Mouse (Mus musculus) heart, embryonic 13.5 days (tissue): ENCODE measurements around the gene Cyp2f2. TPM values are rescaled to one million over a fixed set of nuclear protein-coding genes. Genes with fewer than 3 reads are reported as not detected.

Source experiments
- ATAC-seq: fragments of 200-750 bp; cut with Nextera tagmentation; 2 replicates; pipeline ENCODE4 v1.8.0; 2017; ENCODE audit warnings: moderate TSS enrichment; ENCODE audit not compliant: insufficient number of reproducible peaks, low FRiP score, low TSS enrichment; ENCODE audit errors: extremely low read depth
- H3K27ac ChIP-seq: fragments of 300-500 bp; sonication (generic); replicated peaks from 2 replicates; pipeline ENCODE4 v1.5.1; 2015; ENCODE audit warnings: moderate library complexity, mild to moderate bottlenecking, inconsistent platforms
- H3K27me3 ChIP-seq: fragments of 300-500 bp; sonication (generic); replicated peaks from 2 replicates; pipeline ENCODE4 v1.6.1; 2015; ENCODE audit warnings: mild to moderate bottlenecking, inconsistent platforms
- H3K36me3 ChIP-seq: fragments of 300-500 bp; sonication (generic); 2 replicates; pipeline ENCODE4 v1.6.1; 2015; ENCODE audit warnings: mild to moderate bottlenecking, inconsistent platforms
- H3K4me1 ChIP-seq: fragments of 300-500 bp; sonication (generic); 2 replicates; pipeline ENCODE4 v1.6.1; 2015; ENCODE audit warnings: inconsistent platforms
- H3K4me2 ChIP-seq: fragments of 300-500 bp; sonication (generic); 2 replicates; pipeline ENCODE4 v1.6.1; 2015; ENCODE audit warnings: inconsistent platforms, mild to moderate bottlenecking, moderate library complexity
- H3K4me3 ChIP-seq: fragments of 300-500 bp; sonication (generic); 2 replicates; pipeline ENCODE4 v1.5.1; 2015; ENCODE audit warnings: moderate library complexity, mild to moderate bottlenecking, inconsistent platforms
- H3K9ac ChIP-seq: fragments of 300-500 bp; sonication (generic); 2 replicates; pipeline ENCODE4 v1.6.1; 2015; ENCODE audit warnings: inconsistent platforms, mild to moderate bottlenecking, moderate library complexity
- H3K9me3 ChIP-seq: fragments of 300-500 bp; sonication (generic); 2 replicates; pipeline ENCODE4 v1.6.1; 2016; ENCODE audit warnings: inconsistent platforms
- WGBS: fragments of 180-500 bp; shearing (Covaris S2); methylation state at CpG from one replicate; pipeline ENCODE4 v1.1.7; 2015; ENCODE audit warnings: mixed read lengths; 5-methylcytosine and 5-hydroxymethylcytosine counted together
- microRNA-seq: library from miRNA; unstranded; fragments of <30 nt; microRNA quantifications from one replicate; pipeline ENCODE4, GENCODE M21; 2016
- polyA plus RNA-seq: library from polyadenylated mRNA; unstranded; fragments of >200 nt; fragmentation: Nextera tagmentation; extraction: Ambion mirVana; gene quantifications from 2 replicates; pipeline ENCODE4 v1.2.1, GENCODE M21; 2015

Cyp2f2 gene
- polyA plus RNA-seq, 1 experiment from 2014 or later = not detected

GRCm38 (mm10) chr7:27180036-27180435 lies 60.3 kb downstream of the Cyp2f2 start:
- 0 out of 2 replicates have a peak overlapping the region, but pooled peaks have one; percentile 7 for H3K9ac ChIP-seq
- peak overlapping the region; percentile 81; the same call in 1 of the 2 replicates for H3K27ac ChIP-seq

DNA sequence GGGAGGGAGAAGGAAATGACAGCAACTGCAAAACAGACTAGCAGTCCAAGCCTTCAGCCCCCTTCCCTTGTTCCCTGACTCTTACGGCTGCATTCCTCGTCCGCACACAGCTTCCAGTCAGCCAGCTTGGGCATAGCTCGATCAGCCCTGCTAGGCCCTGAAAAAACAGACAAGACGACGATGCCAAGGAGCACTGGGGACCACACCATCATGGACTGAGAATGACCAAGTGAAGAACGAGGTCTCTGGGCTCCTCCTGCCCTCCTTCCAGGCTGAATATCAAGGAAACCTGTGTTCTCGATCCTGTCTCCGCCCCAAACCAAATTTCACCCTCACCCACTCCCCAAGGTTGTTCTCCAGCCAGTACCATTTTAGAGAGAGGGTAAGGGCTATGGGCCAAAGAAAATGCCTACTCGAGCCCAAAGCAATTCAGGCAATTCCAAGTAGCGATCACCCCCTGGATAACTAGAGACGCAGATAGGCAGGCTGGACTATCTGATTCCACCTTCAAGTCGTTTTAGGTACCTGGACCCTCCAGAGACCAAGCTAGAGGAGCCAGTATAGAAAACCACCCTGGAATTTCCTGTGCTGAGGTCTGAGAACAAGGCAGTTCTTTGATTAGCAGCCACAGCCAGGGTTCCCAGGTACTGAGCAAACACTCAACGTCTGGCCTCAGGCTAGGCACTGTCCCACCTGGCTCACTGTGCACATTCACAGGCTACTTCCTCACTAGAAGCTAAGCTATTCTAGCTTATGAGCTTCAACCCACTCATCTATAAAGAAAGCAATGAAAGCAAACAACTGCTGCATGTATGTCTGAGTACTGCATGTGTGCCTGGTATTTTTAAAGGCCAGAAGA lies 61.4 kb downstream of the Cyp2f2 start, which contains the start of the genes Gm21983 and Mia:
Gene Gm21983 (minus strand): TSS at position 250 of the 859 bp plus-strand sequence.
Gene Mia (minus strand): TSS at position 321 of the 859 bp plus-strand sequence.
- peak within 1 kb of the TSS; percentile 81; the same call in 1 of the 2 replicates for H3K27ac ChIP-seq
- H3K4me1 ChIP-seq = peaks cover 24% of the 10 kb centered on the region
- H3K9ac ChIP-seq = 0 out of 2 replicates have a peak within 1 kb of the TSS, but pooled peaks have one; percentile 7

More at GRCm38 (mm10) chr7:27180036-27180435, 60.3 kb downstream of the Cyp2f2 start:
- no peaks in the 10 kb centered on the region for H3K27me3 ChIP-seq
- H3K4me2 ChIP-seq = no peak overlapping the region
- H3K36me3 ChIP-seq = peaks cover 29% of the 10 kb centered on the region
- whole genome bisulfite sequencing = 61% methylated on average over 5 of the region's 5 CpGs
- ATAC-seq = no peak
- H3K4me1 ChIP-seq = peaks cover 24% of the 10 kb centered on the region
- 0 out of 2 replicates have a peak overlapping the region, but pooled peaks have one; percentile 82 for H3K4me3 ChIP-seq
- H3K9me3 ChIP-seq = no peaks in the 10 kb centered on the region

GRCm38 (mm10) chr7:27182498-27182897 lies 62.8 kb downstream of the Cyp2f2 start:
- H3K27ac ChIP-seq = no peak overlapping the region
- H3K4me1 ChIP-seq = peaks cover 24% of the 10 kb centered on the region
- H3K4me3 ChIP-seq = no peak overlapping the region
- no peak overlapping the region for H3K4me2 ChIP-seq
- no peak for ATAC-seq
- no peaks in the 10 kb centered on the region for H3K9me3 ChIP-seq
- peaks cover 44% of the 10 kb centered on the region for H3K36me3 ChIP-seq
- H3K9ac ChIP-seq = no peak overlapping the region
- H3K27me3 ChIP-seq = no peaks in the 10 kb centered on the region
- WGBS = 68% methylated on average over 1 of the region's 1 CpGs

More for the DNA sequence above, 61.4 kb downstream of the Cyp2f2 start, which contains the start of the genes Gm21983 and Mia:
- Histone ChIP-seq H3K27me3 (no peaks in the 10 kb centered on the region), H3K36me3 (peaks cover 30% of the 10 kb centered on the region), H3K9me3 (no peaks in the 10 kb centered on the region), H3K4me3 (0 out of 2 replicates have a peak within 1 kb of the TSS, but pooled peaks have one; percentile 82), H3K4me2 (no peak within 1 kb of the TSS)
- 56% methylated on average over 14 of the region's 14 CpGs for WGBS
- ATAC-seq = no peak

Small RNA genes lying within 50 kb of the gene (microRNA-seq; reads per million reads assigned to microRNA genes)
- not detected for gene Mir3101

Other genes starting within 250 kb of the Cyp2f2 start
- gene Cyp2a22, start 180.5 kb upstream of the Cyp2f2 start, polyA plus RNA-seq = not detected in 2 replicates
- not detected in 2 replicates for gene Cyp2a12, start 90.8 kb upstream of the Cyp2f2 start, polyA plus RNA-seq
- gene Cyp2t4, start 33.8 kb downstream of the Cyp2f2 start, polyA plus RNA-seq = 0.12 TPM in 1 of 2 replicates, not detected in the other
- gene Egln2, start 46.9 kb downstream of the Cyp2f2 start, polyA plus RNA-seq = 48.1 and 52.7 TPM in 2 replicates
- gene Rab4b, start 59.0 kb downstream of the Cyp2f2 start, polyA plus RNA-seq = 48.6 and 48.8 TPM in 2 replicates
- gene Gm21983, start 61.2 kb downstream of the Cyp2f2 start, polyA plus RNA-seq = 0.31 TPM in 1 of 2 replicates, not detected in the other
- 4.3 and 4.8 TPM in 2 replicates for gene Mia, start 61.2 kb downstream of the Cyp2f2 start, polyA plus RNA-seq
- 2.9 and 3.1 TPM in 2 replicates for gene BC024978, start 75.9 kb downstream of the Cyp2f2 start, polyA plus RNA-seq
- 158 TPM in 2 replicates for gene Snrpa, start 76.4 kb downstream of the Cyp2f2 start, polyA plus RNA-seq
- gene Itpkc, start 108.8 kb downstream of the Cyp2f2 start, polyA plus RNA-seq = 2.3 and 3.3 TPM in 2 replicates
- 10.2 and 12.0 TPM in 2 replicates for gene Coq8b, start 113.1 kb downstream of the Cyp2f2 start, polyA plus RNA-seq
- 8.3 and 8.8 TPM in 2 replicates for gene Numbl, start 138.5 kb downstream of the Cyp2f2 start, polyA plus RNA-seq
- gene Ltbp4, start 217.8 kb downstream of the Cyp2f2 start, polyA plus RNA-seq = 51.3 and 53.3 TPM in 2 replicates
- gene Shkbp1, start 236.1 kb downstream of the Cyp2f2 start, polyA plus RNA-seq = 28.8 and 32.2 TPM in 2 replicates
- 0.83 and 0.90 TPM in 2 replicates for gene Gm20479, start 237.5 kb downstream of the Cyp2f2 start, polyA plus RNA-seq